Mouse (Mus musculus) frontal cortex, postnatal 10 days (tissue): ENCODE data around the gene Tbc1d10c.

Source experiments
- DNase-seq, 2 experiments: peaks; one replicate each; pipeline ENCODE4 v3.0.0; 2022; ENCODE audit warnings: low spot score in 2 of 2, mixed read lengths in 1 of 2

The Tbc1d10c gene

DNA sequence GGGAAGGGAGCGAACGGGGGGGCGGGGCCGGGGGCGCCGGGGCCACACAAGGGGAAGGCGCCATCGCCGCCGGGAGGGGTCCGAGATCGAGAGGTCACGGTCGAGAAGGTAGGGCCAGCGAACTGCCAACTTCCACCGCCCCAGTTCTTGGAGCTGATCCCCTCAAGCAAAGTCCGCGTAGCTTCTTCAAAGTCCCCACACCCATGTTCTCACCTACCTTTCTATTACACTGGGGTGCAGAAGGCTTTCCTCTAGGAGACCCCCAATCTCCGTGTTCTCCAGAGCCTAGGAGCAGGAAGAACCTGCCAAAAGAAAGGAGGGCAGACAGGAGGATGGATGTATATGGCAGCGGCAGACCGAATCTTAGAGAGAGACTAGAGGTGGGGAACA lies 24.4 kb upstream of the Tbc1d10c start:
- no peak for DNase-seq

DNA sequence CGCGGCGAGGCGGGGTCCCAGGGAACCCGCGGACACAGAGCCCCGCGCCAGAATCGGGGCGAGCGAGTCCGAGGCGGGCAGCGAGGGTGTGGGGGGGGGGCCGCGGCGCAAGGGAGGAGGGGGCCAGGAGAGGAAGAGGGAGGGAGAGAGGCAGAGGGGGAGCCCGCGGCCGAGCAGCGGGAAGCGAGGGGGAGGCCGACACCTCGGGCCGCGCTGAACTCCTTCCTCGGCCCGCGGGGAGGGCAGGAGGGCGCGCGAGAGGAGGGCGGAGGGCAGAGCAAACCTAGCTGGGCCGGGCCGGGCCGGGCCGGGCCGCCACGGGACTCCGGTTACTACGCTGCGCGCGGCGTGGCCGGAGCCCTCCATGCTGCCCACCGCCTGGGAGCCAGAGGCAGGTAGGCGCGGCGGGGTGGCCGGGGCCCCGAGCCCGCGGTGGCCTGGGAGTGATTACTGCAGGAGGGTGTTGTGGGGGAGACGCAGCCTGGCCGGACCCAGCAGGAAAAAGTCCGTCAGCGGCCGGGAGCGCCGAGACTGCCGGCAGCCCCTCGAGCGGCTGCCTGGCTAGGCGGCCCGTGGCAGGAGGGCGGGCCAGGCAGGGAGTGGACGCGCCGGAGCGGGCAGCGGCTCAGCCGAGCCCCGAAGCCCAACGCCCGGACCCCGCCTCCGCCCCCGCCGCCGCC lies 23.8 kb upstream of the Tbc1d10c start:
- DNase-seq: no peak

DNA sequence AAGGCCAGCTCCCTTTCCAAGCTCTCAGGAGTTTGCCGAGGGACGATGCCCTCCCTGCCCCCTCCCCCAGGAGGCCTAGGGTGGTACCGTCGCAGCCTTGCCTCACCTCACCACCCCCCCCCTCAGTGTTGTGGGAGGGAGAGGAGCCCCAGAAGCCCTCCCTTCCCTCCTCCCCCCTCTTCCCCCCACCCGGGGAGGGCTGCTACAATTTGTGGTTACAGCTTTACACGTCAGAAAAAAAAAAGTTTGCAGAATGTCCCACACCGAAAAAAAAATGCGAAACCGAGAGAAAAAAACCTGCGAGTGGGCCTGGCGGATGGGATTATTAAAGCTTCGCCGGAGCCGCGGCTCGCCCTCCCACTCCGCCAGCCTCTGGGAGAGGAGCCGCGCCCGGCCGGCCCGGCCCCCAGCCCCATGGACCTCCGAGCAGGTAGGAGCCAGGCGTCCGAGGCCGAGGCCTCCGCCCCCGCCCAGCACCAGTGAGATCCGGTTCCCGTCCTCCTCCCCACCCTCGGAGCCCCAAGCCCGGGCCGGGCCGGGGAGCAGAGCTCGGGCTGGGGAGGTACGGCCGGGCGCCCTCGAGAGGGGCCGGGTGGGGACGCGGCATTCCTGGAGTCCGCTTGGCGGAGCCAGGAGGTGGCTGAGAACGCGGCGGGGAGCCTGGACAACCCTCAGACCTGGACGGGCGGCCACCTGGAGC lies 23.1 kb upstream of the Tbc1d10c start, which contains the start of the genes Clcf1 and AC109138.7:
Gene Clcf1 (plus strand): TSS at position 168 of the 700 bp plus-strand sequence.
Gene AC109138.7 (plus strand): TSS at position 287 of the 700 bp plus-strand sequence.
- DNase-seq: no peak

DNA sequence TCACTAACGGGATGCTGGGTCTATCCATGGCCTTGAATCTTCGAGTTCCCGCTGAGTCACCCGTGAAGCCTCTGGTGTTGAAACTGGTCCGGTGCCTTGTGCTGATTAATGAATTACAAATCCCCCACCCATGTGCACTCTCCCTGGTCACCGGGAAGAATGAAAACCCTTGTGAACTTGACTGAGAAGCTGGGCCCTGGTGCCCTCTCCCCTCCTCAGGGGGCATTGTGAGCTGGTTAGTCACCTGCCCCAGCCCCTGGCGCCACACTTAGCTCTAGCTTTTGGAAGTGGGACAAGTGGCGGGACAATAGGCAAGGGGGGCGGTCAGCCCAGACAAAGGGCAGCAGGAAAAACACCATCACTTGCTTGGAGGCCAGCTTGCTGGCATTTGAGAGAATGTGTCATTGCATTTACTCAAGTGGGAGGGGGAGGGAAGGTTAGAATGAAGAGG lies 22.5 kb upstream of the Tbc1d10c start:
- DNase-seq: no peak

DNA sequence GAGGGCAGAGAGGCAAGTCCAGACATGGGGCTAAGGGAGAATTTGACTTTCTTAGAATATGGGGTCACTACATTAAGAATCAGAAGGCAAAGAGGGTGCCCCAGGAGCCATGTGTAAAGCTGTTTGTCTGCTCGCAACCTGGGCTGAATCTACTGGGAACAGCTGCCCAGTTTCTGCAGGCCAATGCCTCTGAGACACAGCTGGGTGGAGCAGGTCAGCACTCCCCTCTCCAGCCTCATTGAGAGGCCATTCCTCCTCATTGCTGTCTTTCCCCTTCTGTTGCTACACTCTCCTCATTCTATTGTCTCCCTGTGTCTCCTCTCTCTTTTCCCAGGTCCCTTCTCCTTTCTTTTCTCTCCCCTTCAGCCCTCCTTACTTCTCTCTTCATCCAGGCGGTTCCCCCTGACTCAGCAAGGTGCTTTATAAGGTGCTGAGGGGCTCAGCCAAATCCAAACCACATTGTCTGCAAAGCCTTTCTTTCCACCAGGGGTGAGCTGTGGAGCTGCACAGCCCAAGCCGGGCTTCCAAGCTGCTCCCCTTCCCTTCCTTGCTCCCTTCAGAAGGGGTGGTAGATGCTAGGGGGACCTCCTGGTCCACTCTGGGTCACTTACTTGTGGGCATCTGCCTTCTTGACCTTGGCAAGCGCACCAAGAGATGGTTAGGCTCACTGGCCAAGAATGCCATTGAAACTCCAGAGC lies 21.0 kb upstream of the Tbc1d10c start:
- DNase-seq: no peak

DNA sequence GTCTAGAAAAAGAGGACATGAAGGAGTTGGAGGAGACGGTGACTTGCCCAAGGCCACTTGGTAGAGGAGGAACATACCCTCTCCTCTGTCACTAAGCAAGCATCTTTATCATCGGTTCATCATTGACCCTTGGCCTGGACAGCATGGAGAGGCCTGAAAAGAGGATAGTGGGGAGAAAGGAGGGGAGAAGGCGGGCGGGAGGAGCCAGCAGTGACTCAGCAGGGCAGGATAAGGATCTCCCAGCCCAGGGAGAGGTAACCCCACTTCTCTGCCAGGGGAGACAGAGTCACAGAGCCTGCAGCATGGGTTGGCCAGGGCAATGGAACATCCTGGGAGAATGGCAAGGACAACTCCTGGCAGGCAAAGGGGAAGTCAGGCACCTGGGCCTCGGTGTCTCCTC lies 17.5 kb upstream of the Tbc1d10c start:
- no peak for DNase-seq

DNA sequence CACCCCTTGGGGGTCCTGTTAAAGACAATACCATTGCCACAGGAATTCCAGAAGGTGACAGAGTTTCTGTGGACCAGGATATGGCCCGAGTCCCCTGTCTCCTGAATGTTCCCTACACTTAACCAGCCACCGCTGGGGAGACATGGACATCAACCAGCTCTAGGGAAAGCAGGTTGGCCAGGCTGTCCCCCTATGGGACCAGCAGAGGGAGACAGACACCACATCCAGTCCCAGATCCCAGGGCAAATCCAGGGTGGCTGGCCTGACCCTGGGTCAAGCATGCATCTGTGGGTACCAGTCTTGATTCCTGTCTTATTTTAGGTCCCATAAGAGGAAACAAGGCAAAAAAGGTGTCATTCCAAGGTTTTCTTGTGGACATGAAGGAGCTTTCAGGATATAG lies 15.9 kb upstream of the Tbc1d10c start:
- DNase-seq: peak in 1 of 2 experiments; percentile 62

DNA sequence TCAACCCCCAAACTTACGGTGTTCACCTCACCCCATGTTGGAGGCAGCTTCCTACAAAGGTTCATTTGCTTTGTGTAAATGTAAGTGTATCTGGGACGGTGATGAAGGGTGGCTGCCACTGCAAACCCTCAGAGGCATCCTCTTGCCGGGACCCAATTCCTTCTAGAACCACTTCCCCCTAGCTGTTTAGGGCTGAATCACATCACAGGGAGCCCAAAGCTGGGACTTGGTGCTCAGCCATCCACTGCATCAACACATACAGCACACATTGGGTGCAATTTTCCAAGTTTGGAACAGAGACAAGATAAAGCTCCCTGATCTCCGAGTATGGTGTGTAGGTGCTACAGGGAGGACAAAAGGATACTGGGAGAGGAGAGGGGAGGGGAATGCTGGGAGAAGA lies 13.8 kb upstream of the Tbc1d10c start:
- no peak for DNase-seq

DNA sequence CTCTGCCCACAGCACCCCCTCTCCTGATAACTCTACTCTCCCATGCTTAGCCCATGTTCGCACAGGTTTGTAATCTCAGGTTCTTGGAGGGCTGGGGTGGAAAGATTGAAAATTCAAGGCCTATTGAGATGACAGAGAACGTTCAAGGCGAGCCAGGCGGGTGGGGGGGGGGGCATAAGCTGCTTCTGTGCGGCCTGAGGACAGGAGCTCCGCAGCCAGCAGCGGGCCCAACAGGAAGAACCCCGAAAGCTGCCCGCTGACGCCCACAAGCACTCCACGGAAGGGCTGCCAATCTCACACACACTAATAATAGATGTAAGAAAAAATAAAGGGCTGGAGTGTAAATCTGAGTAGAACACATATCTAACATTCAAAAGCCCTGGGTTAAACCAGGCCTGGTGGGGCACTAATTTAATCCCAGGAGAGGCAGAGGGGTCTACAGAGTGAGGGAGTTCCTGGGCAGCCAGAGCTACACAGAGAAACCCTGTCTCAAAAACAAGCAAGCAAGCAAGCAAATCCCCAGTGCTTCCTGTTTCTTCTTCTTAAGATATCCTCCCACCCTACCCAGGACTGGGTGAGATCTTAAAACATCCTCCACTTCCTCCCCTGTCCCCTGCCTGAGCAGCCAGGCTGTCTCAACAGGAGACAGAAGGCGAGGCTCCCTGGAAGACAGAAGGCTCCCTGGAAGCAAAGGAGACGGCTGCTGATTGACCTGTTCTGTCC lies 12.7 kb upstream of the Tbc1d10c start:
- no peak for DNase-seq

DNA sequence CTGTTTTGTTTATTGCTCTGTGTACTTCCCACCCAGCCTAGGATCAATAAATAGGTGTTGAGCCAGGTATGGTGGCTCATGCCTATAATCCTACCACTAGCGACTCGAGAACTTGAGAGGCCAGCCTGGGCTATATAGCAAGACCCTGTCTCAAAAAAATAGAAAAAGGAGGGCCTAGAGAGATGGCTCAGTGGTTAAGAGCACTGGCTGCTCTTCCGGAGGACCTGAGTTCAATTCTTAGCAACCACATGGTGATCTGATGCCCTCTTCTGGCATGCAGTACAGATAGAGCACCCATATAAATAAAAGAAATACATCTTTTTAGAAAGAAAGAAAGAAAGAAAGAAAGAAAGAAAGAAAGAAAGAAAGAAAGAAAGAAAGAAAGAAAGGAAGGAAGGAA lies 12.1 kb upstream of the Tbc1d10c start:
- no peak for DNase-seq

DNA sequence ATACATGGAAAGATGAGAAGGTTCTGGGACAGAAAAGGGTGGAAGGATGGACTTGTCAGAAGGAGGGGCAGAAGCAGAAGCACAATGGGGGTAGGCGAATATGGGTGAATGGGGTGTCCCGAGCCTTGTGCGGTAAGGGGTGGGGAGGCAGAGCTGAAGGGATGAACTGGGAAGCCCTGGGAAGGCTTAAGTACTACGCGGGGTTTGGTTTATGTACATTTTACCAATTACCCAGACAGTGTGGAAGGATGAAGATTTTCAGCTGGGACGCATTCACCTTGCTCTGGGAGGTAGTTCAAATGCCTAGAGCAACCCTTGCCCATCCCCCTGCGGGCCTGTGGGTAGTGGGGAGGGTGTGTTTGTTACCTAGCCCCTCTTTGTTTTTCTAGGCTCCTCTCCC lies 11.1 kb upstream of the Tbc1d10c start:
- DNase-seq: no peak

DNA sequence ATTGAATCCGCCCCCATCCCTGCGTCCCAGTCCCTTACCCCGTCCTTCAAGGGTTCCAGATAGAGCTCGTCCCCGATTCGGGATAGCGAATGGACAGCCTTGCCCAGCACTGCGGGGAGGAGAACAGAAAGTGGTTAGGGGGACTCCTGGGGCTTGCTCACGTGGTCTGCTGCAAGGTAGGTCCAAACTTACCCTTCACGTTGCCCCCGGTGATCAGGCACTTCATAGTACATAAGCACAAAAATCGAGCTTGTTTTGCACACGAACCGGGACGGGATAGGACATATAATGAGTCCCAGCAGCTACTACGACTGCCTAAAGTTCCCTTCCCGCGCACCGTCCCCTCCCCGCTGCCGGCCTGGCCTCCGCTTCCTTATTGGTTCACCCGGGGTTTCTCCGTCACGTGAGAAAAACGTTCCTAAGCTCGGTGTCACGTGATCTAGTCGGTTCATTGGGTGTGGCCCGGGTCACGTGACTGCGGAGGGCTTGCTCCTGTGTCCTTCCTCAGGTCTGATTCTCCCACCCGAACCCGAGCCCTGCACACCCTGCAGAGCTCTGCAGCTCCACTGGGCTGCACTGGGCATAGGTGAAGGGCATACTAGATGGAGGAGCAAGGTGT lies 10.3 kb upstream of the Tbc1d10c start, which contains the start of gene Rad9a:
Gene Rad9a (minus strand): TSS at position 372 of the 619 bp plus-strand sequence.
- peak; percentile 94 to 95 for DNase-seq

DNA sequence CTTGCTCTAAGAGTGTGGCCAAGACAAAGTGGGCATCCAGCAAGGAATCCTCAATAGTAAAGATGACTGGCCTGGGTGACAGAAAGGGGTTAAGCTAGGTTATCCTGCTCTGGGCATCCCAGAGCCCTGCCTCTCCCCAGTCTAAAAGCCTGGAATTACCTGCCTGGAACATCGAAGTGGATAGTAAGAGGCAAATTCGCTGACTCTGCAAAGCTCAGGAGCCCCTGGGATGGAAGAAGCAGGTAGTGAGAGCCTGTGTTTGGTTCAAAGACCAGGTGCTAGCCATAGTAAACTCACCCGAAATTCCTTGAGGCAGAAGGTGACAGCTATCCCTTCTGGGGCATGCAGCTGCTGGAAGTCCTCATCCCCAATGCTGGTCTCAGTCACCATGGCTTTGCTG lies 6.1 kb upstream of the Tbc1d10c start:
- DNase-seq: no peak

DNA sequence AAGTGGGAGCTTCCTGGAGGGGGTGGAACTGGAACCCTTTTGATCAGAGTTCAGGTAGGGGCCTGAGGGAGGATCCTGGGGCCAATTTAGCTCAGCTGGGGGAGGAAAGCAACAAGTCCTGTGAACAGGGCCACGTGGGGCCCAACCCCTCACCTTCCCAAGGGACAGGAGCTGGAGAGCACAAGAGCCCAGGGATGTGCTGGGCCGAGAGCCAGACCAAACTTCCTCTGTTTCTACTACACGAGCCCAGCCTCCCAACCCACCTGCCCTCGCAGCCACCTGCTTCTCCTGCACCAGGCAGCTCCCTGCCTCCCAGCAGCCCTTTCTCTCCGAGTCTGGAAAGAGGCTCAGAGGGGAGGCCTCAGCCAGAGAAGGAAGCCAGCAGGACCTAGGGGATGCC lies 5.5 kb upstream of the Tbc1d10c start:
- DNase-seq: no peak

DNA sequence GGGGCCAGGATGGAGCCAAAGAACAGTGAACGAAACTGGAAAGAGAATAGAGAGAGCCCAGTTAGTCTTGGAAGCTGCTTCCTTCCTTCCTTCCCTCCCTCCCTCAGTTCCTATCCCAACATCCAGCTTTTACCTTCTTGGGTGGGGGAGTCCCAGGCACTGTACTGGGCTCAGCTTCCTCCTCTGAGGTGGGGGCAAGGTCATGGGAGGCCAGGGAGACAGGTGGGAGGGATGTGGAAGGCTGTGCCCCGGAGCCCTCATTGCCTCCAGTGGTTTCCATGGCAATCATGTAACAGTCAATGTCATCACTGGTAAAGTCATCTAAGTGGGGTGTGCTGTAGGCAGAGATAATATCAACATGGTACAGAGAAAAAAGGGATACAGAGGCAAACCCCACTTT lies 5.0 kb upstream of the Tbc1d10c start:
- no peak for DNase-seq

DNA sequence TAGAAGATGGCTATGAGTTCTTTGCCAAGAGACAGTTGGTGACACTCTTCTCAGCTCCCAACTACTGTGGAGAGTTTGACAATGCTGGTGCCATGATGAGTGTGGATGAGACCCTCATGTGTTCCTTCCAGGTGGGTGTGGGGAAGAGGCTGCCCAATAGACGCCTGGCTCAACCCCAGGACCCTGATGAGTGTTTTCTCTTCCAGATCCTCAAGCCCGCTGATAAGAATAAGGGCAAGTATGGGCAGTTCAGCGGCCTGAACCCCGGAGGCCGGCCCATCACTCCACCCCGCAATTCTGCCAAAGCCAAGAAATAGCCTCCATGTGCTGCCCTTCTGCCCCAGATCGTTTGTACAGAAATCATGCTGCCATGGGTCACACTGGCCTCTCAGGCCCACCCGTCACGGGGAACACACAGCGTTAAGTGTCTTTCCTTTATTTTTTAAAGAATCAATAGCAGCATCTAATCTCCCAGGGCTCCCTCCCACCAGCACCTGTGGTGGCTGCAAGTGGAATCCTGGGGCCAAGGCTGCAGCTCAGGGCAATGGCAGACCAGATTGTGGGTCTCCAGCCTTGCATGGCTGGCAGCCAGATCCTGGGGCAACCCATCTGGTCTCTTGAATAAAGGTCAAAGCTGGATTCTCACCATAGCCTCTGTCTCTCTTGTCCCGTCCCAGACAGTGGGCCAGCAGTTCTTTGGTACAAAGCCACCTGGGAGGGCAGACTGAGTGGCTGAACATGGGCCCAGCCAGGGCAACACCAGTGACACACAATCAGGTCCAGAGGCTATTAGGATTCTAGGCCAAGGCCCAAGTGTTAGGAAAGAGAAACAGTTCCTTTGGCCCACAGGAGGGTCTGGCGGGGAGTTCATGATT lies 3.9 kb upstream of the Tbc1d10c start:
- DNase-seq: no peak

DNA sequence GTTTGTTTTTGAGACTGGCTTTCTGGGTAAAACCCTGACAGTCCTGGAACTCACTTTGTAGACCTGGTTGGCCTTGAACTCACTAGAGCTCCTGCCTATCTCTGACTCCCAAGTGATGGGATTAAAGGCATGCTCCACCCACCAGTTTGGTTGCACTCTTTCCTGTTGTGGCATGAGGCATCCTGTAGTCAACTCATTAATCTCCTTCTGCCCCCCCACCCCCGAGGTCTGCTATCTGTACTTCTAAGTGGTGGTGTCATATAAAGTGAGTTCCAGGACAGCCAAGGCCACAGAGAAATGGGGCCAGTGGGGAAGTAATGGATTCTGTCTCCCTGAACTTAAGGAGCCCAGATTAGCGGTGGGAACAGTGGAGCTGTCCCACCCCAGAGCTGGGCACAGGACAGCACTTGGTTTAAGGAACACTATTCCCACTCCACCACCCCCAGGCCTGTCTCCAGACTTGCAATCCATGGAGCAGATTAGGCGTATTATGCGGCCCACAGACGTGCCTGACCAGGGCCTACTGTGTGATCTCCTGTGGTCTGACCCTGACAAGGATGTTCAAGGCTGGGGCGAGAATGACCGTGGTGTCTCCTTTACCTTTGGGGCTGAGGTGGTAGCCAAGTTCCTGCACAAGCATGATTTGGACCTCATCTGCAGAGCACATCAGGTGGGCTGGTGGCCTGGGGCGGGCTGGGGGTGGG lies 3.1 kb upstream of the Tbc1d10c start:
- no peak for DNase-seq

DNA sequence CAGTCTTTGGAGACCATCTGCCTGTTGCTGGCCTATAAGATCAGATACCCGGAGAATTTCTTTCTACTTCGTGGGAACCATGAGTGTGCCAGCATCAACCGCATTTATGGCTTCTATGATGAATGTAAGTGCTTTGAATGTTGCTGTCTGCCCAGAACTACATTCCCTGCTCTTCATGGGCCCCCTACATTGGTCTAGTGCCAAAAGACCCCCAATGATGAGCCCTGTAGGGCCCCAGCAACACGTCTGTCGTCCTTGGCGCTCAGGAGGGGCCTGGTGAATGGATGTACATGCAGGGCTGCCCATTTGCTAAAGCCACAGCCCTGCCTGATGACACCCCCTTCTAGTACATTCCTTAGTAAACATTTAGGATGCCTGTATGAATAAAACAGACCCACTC lies 2.0 kb upstream of the Tbc1d10c start:
- DNase-seq: no peak

DNA sequence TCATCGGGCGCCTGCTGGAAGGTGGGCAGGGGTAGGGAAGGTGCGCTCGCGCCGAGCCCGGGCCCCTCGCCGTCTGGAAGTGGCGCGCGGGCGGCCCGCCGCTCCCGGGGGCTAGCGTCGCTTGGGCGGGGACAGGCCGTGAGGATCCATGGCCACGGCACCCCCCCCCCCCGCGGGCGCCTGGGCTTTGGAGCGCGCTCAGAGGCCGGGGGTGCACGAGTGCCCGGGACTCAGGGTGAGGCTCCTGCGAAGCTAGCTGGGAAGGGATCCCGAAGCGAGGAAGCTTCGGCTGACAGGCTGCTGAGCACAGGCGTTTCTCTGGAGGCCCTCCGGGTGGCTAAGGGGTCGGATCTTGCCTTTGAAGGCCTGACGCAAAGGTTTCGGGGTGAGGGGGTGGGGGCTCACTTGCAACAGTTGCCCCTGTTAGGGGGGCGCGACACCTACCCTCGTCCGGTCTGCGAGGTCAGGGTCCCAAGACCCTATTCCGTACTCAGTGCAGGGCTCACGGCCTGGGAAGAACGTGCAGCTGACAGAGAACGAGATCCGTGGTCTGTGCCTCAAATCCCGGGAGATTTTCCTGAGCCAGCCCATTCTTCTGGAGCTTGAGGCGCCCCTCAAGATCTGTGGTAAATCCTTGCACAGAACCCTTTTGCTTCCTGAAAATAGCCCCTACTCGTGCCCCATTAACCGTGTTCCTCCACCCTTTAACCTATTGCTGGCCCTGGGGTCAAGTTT lies 1.3 kb upstream of the Tbc1d10c start:
- DNase-seq: no peak
